Mouse (Mus musculus): ENCODE measurements around the gene Gm28372.

GRCm38 (mm10) chr2:130433152-130433551, 28.1 kb downstream of the Gm28372 start:
- peak; percentile 47; the same call in 1 of the 2 replicates for TF ChIP-seq CTCF (IDR thresholded peaks at IDR 0.05; ENCODE audit: borderline replicate concordance, insufficient read depth, low read length)
- TF ChIP-seq POLR2A (IDR thresholded peaks at IDR 0.05; ENCODE audit: low read depth, low read length) = no peak

All from embryonic fibroblast, embryonic 13.5 days (primary cell).